Mouse (Mus musculus): ENCODE data around the gene Dnah7b. TPM values are rescaled to one million over a fixed set of nuclear protein-coding genes. Genes with fewer than 3 reads are reported as not detected.
"Not testable (repeated sequence)": the region's sequence is repeated elsewhere in the genome, so short reads cannot be mapped to it uniquely, and the experiment has no call there.

Gene Dnah7b
- polyA plus RNA-seq, 1 experiment from 2014 or later: 2.9 TPM

DNA sequence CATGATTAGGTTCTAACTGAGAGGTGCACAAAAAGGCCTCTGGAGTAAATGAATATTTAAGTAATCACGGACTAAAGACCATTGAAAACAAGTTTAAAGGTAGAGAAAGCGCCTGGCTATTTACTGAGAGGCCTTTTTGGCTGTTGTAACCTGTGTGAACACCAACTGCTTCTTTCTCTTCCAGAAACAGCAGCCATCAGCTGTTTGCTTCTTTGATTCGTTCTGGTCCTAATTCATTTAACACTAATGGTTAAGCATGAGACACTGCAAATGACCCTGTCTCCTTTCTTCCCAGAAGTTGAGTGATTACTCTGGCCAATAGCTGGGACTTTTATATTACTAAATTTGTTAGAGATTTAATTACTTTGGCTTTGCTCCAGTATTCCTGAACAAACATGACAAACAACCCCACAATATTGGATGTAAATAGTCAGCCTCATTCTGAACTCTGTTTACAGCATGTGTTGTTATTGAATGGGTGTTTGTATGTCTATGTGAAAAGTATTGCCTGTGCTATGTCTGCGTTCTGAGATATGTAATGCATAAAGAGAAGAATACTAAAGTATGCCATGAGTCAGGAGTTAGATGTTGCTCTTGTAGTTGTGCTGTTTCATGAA is 328.7 kb downstream of the Dnah7b start:
- H3K4me1 ChIP-seq; H3K27ac ChIP-seq; H3K27me3 ChIP-seq (replicated peaks); ATAC-seq (replicated peaks); H3K4me2 ChIP-seq; H3K9me3 ChIP-seq; H3K9ac ChIP-seq; H3K36me3 ChIP-seq (replicated peaks); H3K4me3 ChIP-seq: not testable (repeated sequence)
- WGBS: 74% methylated on average over 3 of the region's 4 CpGs

DNA sequence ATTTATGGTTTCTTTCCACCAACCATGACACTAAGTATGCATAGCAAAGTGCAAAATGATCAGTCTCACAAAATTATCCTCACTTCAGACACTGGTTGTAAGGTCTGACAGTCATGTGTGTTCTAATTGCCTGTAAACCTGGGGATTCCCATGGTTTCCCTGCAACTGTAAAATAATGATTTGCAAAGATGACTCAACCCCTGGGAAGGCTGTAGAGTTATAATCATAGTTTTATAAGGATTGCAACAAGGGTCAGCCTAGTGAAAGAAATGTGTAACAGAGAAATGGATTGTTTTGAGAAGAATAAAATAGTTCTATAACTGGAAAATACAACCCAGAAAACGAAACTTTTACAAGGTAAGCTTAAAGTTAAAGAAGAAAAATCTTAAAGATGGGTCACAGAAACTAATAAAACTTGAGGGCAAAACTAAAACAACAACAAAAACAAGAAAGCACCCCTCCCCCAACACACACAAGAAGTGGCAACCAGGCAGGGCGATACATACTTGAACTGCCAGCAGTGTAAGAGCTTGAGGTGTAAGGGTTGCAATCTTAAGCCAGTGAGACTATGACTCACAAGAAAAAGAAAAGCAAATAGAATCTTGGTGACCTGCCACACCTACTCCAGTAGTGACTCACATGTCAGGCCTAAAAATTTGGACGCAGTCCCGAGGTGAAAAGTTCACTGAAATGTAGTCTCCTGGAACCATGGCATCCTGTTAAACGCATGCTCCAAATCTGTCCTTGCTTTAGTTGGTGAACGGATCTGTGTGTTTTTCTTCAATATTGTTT is 342.4 kb downstream of the Dnah7b start:
- H3K4me2 ChIP-seq: no peak overlapping the region
- 88% methylated on average over 6 of the region's 6 CpGs for WGBS
- no peak overlapping the region for H3K4me3 ChIP-seq
- no peaks in the 10 kb centered on the region for H3K4me1 ChIP-seq
- H3K36me3 ChIP-seq (replicated peaks): no peaks in the 10 kb centered on the region
- ATAC-seq (replicated peaks): no peak
- H3K9ac ChIP-seq: no peak overlapping the region
- no peak overlapping the region for H3K27ac ChIP-seq
- no peaks in the 10 kb centered on the region for H3K9me3 ChIP-seq
- H3K27me3 ChIP-seq (replicated peaks): no peaks in the 10 kb centered on the region

DNA sequence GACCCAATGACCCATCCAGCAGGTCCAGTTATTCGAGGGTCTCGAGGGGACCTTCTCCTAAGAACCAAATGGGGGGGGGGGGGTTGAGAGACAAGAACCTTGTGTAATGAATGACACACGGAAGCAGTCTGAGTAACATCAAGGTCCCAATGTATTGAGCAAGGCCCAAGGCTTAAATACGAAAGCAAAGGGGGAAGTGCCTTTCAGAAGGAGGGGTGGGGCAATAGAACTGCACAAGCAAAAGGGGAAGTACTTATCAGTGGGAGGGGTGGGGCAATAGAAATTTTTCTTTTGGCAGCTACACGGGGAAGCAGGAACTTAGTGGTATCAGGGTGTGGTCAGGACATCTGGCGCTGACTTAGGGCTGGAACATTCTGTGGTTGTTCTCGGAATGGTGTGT is 348.7 kb downstream of the Dnah7b start:
- H3K4me3 ChIP-seq; H3K36me3 ChIP-seq (replicated peaks); H3K9ac ChIP-seq; H3K27me3 ChIP-seq (replicated peaks); H3K4me1 ChIP-seq; ATAC-seq (replicated peaks); H3K4me2 ChIP-seq; H3K27ac ChIP-seq; H3K9me3 ChIP-seq: not testable (repeated sequence)
- 92% methylated on average over 7 of the region's 7 CpGs for WGBS

DNA sequence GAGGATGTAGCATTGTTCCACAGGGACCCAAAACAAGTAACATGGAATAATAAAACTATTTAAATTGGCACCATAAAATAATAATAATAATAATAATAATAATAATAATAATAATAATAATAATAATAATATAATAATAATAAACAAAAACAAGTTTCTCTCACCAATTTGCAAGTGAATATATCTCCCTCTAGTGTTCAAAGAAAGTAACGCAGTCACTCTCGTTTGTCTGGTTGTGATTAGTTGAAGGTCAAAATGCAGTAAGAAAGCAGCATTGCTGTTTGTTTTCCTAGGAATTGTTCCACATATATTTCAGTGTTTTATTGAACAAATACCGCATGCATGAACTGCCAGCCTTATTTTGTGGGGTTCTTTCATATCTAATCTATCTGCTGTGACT is 350.8 kb downstream of the Dnah7b start:
- not testable (repeated sequence) for H3K27me3 ChIP-seq (replicated peaks); H3K4me1 ChIP-seq; H3K4me3 ChIP-seq; H3K9ac ChIP-seq; H3K27ac ChIP-seq; H3K36me3 ChIP-seq (replicated peaks); ATAC-seq (replicated peaks); H3K4me2 ChIP-seq; H3K9me3 ChIP-seq
- WGBS: 27% methylated on average over 3 of the region's 3 CpGs

DNA sequence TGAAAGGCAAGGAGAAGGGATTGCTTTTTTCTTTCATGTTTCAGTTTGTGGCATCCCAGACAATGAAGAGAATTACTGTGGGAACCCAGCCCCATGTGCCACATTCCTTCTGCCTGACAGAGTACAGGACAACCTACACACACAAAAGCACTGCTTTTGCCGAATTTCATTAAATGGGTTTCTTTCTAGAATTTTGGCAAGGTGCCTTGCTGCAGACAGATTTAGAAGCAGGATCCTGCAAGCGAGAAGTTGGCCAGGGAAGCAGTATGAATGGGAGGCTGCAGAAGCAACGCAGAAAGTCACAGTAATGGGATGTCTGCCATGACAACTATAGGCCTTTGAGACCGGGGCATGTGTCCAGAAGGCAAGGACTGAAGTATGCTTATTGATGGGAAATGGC is 352.9 kb downstream of the Dnah7b start:
- WGBS: 55% methylated on average over 4 of the region's 4 CpGs

More for the DNA sequence above, 352.9 kb downstream of the Dnah7b start:
- H3K9ac ChIP-seq; H3K27me3 ChIP-seq (replicated peaks); H3K36me3 ChIP-seq (replicated peaks); H3K9me3 ChIP-seq; H3K4me3 ChIP-seq; H3K27ac ChIP-seq; H3K4me2 ChIP-seq; H3K4me1 ChIP-seq: not testable (repeated sequence)
- ATAC-seq (replicated peaks): peak; percentile 86

Other genes with a start within 250 kb of the Dnah7b start
- gene Gm5269, start 176.0 kb upstream of the Dnah7b start, polyA plus RNA-seq (2015; fragmentation: Nextera tagmentation; extraction: Ambion mirVana): not detected in 2 replicates
- gene Slc40a1, start 139.8 kb upstream of the Dnah7b start, polyA plus RNA-seq (2015; fragmentation: Nextera tagmentation; extraction: Ambion mirVana): 38.2 and 38.6 TPM in 2 replicates

Measured in midbrain, embryonic 15.5 days (tissue).